In the genomic region with DNA sequence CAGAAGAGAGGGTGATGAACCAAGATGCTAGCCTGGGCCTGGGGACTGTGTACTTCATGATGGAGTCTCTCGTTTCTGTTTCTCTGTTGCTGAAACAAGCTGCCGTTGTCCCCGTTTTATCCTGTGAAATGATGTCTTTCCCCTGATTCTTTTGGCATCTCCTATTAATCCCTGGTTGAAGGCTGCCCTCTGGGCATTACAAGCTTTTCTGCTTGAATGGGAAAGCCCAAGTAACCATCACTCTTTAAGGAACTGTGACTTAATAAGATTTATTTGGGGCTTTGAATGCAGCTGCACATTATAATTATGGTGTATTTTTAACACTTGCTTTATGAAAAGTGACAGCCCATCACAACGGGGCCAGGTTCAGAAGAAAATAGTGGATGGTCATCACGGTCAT, we compare ENCODE assay signal across 27 mouse cellular contexts. TPM values are rescaled to one million over a fixed set of nuclear protein-coding genes. Genes with fewer than 3 reads are reported as not detected.
"Had no signal": no experiment of that assay in that cellular context is flagged by ENCODE, and none has a peak within 500 bp of the region (broad histone marks: within the 10 kb centered on the region; RNA-seq: fewer than 3 reads in every experiment).

No protein-coding gene starts in this region.

- H3K4me1 ChIP-seq: heart, embryonic 10.5 days; heart, embryonic 13.5 days; heart, embryonic 15.5 days; hindbrain, embryonic 12.5 days; limb, embryonic 10.5 days; limb, embryonic 12.5 days had no signal

- H3K27me3 ChIP-seq: heart, embryonic 13.5 days; heart, embryonic 15.5 days; hindbrain, embryonic 12.5 days; limb, embryonic 12.5 days had no signal

- H3K36me3 ChIP-seq: heart, embryonic 10.5 days; heart, embryonic 13.5 days; heart, embryonic 15.5 days; hindbrain, embryonic 12.5 days; limb, embryonic 10.5 days; limb, embryonic 12.5 days had no signal

- ATAC-seq: hindbrain, embryonic 16.5 days; intestine, embryonic 16.5 days had no signal

- DNase-seq: gastrocnemius, adult 2 months; gastrocnemius, postnatal 10 days; gastrocnemius, postnatal 25 days; heart, adult 18-20 months; heart, postnatal 14 days; heart, postnatal 36 days; kidney, adult 11 months; kidney, adult 2 months; kidney, adult 9 months; kidney, postnatal 10 days; kidney, postnatal 25 days; kidney, postnatal 4 days; liver had no signal

- H3K9ac ChIP-seq: heart, embryonic 13.5 days; heart, embryonic 15.5 days; hindbrain, embryonic 12.5 days; hindbrain, embryonic 14.5 days; limb, embryonic 12.5 days had no signal

- H3K4me3 ChIP-seq: gastrocnemius, adult 2 months; heart, embryonic 10.5 days; heart, embryonic 13.5 days; heart, embryonic 15.5 days; hindbrain, embryonic 12.5 days; layer of hippocampus, adult 2 months; left cerebral cortex, adult 2 months; limb, embryonic 10.5 days; limb, embryonic 12.5 days had no signal

- H3K27ac ChIP-seq: gastrocnemius, adult 2 months; heart, embryonic 10.5 days; heart, embryonic 13.5 days; heart, embryonic 15.5 days; hindbrain, embryonic 12.5 days; hindbrain, embryonic 14.5 days; layer of hippocampus, adult 2 months; left cerebral cortex, adult 2 months; limb, embryonic 10.5 days; limb, embryonic 12.5 days had no signal

- H3K4me2 ChIP-seq: heart, embryonic 13.5 days; heart, embryonic 15.5 days; hindbrain, embryonic 12.5 days; hindbrain, embryonic 14.5 days; limb, embryonic 12.5 days; liver, embryonic 11.5 days had no signal

- H3K9me3 ChIP-seq: heart, embryonic 10.5 days; heart, embryonic 13.5 days; heart, embryonic 15.5 days; hindbrain, embryonic 12.5 days; limb, embryonic 10.5 days; limb, embryonic 12.5 days had no signal

RNA-seq across cellular contexts. Expression of gene Ctnnd2, which starts 40.4 kb away (rescaled TPM):
- total RNA-seq: gastrocnemius, adult 2 months; granulocyte monocyte progenitor cell, adult 5-6 weeks had no signal
- polyA plus RNA-seq: heart, postnatal 0 days had no signal
